Mouse (Mus musculus): ENCODE results near the gene Rsph14. TPM values are rescaled to one million over a fixed set of nuclear protein-coding genes. Genes with fewer than 3 reads are reported as not detected.

Rsph14 gene
- polyA plus RNA-seq, 1 experiment: not detected

DNA sequence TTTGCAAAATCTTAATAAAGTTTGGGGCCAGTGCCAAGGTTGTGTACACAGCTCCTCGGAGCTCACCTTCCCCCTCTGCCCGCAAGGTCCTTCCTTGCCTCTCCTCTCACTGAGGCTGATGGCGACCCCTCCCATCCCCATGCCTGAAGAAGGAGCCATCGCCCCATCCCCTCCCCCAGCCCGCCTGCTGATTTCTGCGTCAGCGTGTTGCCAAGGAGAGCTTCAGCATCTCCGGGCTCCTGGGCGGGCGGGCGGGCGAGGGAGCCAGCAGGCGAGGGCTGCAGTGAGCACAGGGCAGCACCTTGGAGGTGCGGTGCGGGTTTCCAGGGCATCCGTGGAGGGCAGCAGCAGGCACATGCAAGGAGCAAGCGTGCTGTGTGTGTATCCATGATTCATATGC is 37.0 kb downstream of the Rsph14 start:
- no peak for TF ChIP-seq POLR2A (IDR thresholded peaks at IDR 0.05; ENCODE audit: low read depth, low read length)
- no peak for TF ChIP-seq CTCF (conservative IDR thresholded peaks at IDR 0.05; ENCODE audit: insufficient read depth, insufficient read length, low read depth, low read length)
- H3K27me3 ChIP-seq (replicated peaks; ENCODE audit: control insufficient read depth, insufficient read depth, low read length): no peaks in the 10 kb centered on the region
- H3K36me3 ChIP-seq (ENCODE audit: control insufficient read depth, insufficient read depth, low read length): no peaks in the 10 kb centered on the region
- 39% methylated on average over 17 of the region's 17 CpGs for WGBS
- DNase-seq: no peak
- H3K4me3 ChIP-seq (ENCODE audit: insufficient read depth, low read depth, low read length): no peak overlapping the region
- H3K27ac ChIP-seq (ENCODE audit: insufficient read depth, low read depth, low read length): no peak overlapping the region
- no peaks in the 10 kb centered on the region for H3K4me1 ChIP-seq (ENCODE audit: control insufficient read depth, insufficient read depth, low read length)

GRCm38 (mm10) chr10:74994863-74995262 is 37.5 kb downstream of the Rsph14 start:
- no peaks in the 10 kb centered on the region for H3K4me1 ChIP-seq (ENCODE audit: control insufficient read depth, insufficient read depth, low read length)
- 51% methylated on average over 5 of the region's 5 CpGs for WGBS
- no peak overlapping the region for H3K4me3 ChIP-seq (ENCODE audit: insufficient read depth, low read depth, low read length)
- no peaks in the 10 kb centered on the region for H3K36me3 ChIP-seq (ENCODE audit: control insufficient read depth, insufficient read depth, low read length)
- TF ChIP-seq POLR2A (IDR thresholded peaks at IDR 0.05; ENCODE audit: low read depth, low read length): no peak
- TF ChIP-seq CTCF (conservative IDR thresholded peaks at IDR 0.05; ENCODE audit: insufficient read depth, insufficient read length, low read depth, low read length): no peak
- no peaks in the 10 kb centered on the region for H3K27me3 ChIP-seq (replicated peaks; ENCODE audit: control insufficient read depth, insufficient read depth, low read length)
- peak; percentile 10 for DNase-seq
- no peak overlapping the region for H3K27ac ChIP-seq (ENCODE audit: insufficient read depth, low read depth, low read length)

DNA sequence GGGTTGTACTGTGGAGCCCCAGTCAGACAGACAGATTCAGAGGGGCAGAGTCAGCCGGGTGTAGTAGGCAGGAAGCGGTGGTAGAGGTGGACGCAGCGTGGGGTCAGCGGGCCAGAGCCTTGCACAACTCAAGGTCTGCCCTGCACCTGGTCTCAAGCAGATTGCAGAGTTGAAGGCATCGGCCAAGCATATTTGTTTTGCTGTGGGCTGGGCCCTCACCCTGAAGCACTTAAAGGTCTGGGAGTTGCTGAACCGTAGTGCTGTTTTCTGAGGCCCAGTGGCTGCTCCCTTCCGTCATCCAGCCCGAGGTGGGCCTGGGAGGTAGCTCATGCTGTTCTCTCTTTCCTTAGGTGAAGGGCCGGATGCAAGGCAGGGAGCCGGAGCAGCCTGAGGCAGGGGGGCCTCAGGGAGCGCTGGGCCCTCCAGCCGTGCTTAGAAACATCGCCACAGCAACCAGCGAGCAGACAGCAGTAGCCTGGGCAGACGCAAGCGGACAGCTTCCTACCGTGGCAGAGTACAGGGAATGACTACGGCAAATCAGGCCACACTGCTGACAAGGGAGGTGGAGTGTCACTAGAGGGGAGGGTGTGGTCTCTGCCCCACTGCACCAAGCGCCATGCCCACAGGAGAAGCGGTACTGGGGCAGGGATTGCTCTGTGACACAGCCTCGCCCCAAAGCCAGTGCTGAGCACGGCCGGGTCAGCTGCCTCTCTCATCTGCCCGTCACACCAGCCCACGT is 41.6 kb downstream of the Rsph14 start:
- DNase-seq: no peak
- WGBS: 47% methylated on average over 26 of the region's 26 CpGs
- Histone ChIP-seq H3K27ac (ENCODE audit: insufficient read depth, low read depth, low read length) (no peak overlapping the region), H3K4me3 (ENCODE audit: insufficient read depth, low read depth, low read length) (no peak overlapping the region), H3K4me1 (ENCODE audit: control insufficient read depth, insufficient read depth, low read length) (no peaks in the 10 kb centered on the region), H3K27me3 (replicated peaks; ENCODE audit: control insufficient read depth, insufficient read depth, low read length) (no peaks in the 10 kb centered on the region), H3K36me3 (ENCODE audit: control insufficient read depth, insufficient read depth, low read length) (no peaks in the 10 kb centered on the region)
- no peak for TF ChIP-seq CTCF (conservative IDR thresholded peaks at IDR 0.05; ENCODE audit: insufficient read depth, insufficient read length, low read depth, low read length)
- no peak for TF ChIP-seq POLR2A (IDR thresholded peaks at IDR 0.05; ENCODE audit: low read depth, low read length)

DNA sequence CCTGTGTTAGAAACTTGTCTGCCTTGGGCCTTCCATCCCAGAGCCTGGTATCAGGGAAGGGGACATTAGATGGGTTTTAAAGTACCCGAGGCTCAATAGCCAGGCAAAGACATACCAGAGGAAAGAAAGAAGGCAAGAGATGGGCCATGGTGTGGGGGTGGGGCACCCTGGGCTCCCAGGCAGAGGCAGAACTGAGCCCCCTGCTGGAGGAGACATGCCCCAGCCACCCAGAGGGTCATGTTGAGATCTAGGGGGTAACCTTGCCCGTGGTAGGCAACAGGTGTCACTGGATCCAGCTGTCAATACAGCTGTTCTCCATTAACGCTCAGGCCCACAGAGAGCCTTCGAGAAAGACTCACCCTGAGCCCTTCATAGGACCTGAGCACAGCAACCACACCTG is 42.6 kb downstream of the Rsph14 start:
- TF ChIP-seq POLR2A (IDR thresholded peaks at IDR 0.05; ENCODE audit: low read depth, low read length) (no peak), CTCF (conservative IDR thresholded peaks at IDR 0.05; ENCODE audit: insufficient read depth, insufficient read length, low read depth, low read length) (no peak)
- no peak overlapping the region for H3K4me3 ChIP-seq (ENCODE audit: insufficient read depth, low read depth, low read length)
- no peaks in the 10 kb centered on the region for H3K27me3 ChIP-seq (replicated peaks; ENCODE audit: control insufficient read depth, insufficient read depth, low read length)
- no peaks in the 10 kb centered on the region for H3K4me1 ChIP-seq (ENCODE audit: control insufficient read depth, insufficient read depth, low read length)
- no peak for DNase-seq
- H3K36me3 ChIP-seq (ENCODE audit: control insufficient read depth, insufficient read depth, low read length): no peaks in the 10 kb centered on the region
- WGBS: 82% methylated on average over 4 of the region's 4 CpGs
- H3K27ac ChIP-seq (ENCODE audit: insufficient read depth, low read depth, low read length): no peak overlapping the region

- Histone ChIP-seq H3K27ac (ENCODE audit: insufficient read depth, low read depth, low read length) (no peak overlapping the region), H3K4me1 (ENCODE audit: control insufficient read depth, insufficient read depth, low read length) (no peaks in the 10 kb centered on the region), H3K27me3 (replicated peaks; ENCODE audit: control insufficient read depth, insufficient read depth, low read length) (no peaks in the 10 kb centered on the region), H3K4me3 (ENCODE audit: insufficient read depth, low read depth, low read length) (no peak overlapping the region), H3K36me3 (ENCODE audit: control insufficient read depth, insufficient read depth, low read length) (no peaks in the 10 kb centered on the region)
- TF ChIP-seq CTCF (conservative IDR thresholded peaks at IDR 0.05; ENCODE audit: insufficient read depth, insufficient read length, low read depth, low read length) (no peak), POLR2A (IDR thresholded peaks at IDR 0.05; ENCODE audit: low read depth, low read length) (no peak)
- 74% methylated on average over 14 of the region's 14 CpGs for WGBS
- DNase-seq: no peak
These were observed 44.5 kb downstream of the Rsph14 start for GRCm38 (mm10) chr10:74987698-74988470.

DNA sequence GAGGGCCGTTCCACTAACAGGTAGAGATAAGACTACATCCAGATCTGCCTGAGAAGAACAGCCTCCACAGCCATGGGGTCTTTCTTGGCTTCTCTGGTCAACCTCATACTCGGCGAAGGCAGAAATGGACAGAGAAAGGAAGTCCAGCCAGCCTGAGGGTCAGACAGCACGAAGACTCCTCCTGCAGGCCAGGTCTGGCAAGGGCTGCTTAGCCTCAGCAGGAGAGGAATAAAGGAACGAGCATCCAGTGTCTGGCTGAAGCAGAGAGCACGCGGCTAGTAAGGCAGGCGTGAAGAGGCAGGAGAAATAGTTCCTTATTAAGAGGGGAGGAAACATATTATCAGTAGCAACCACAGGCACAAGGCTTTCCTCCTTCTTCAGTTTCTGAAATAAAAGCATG is 49.2 kb downstream of the Rsph14 start:
- H3K27ac ChIP-seq (ENCODE audit: insufficient read depth, low read depth, low read length): no peak overlapping the region
- H3K4me1 ChIP-seq (ENCODE audit: control insufficient read depth, insufficient read depth, low read length): no peaks in the 10 kb centered on the region
- WGBS: 71% methylated on average over 8 of the region's 8 CpGs
- TF ChIP-seq POLR2A (IDR thresholded peaks at IDR 0.05; ENCODE audit: low read depth, low read length) (no peak), CTCF (conservative IDR thresholded peaks at IDR 0.05; ENCODE audit: insufficient read depth, insufficient read length, low read depth, low read length) (no peak)
- H3K27me3 ChIP-seq (replicated peaks; ENCODE audit: control insufficient read depth, insufficient read depth, low read length): no peaks in the 10 kb centered on the region
- DNase-seq: no peak
- H3K36me3 ChIP-seq (ENCODE audit: control insufficient read depth, insufficient read depth, low read length): no peaks in the 10 kb centered on the region
- no peak overlapping the region for H3K4me3 ChIP-seq (ENCODE audit: insufficient read depth, low read depth, low read length)

GRCm38 (mm10) chr10:74981159-74981558 is 51.2 kb downstream of the Rsph14 start:
- no peaks in the 10 kb centered on the region for H3K27me3 ChIP-seq (replicated peaks; ENCODE audit: control insufficient read depth, insufficient read depth, low read length)
- H3K4me1 ChIP-seq (ENCODE audit: control insufficient read depth, insufficient read depth, low read length): no peaks in the 10 kb centered on the region
- H3K4me3 ChIP-seq (ENCODE audit: insufficient read depth, low read depth, low read length): no peak overlapping the region
- H3K27ac ChIP-seq (ENCODE audit: insufficient read depth, low read depth, low read length): no peak overlapping the region
- TF ChIP-seq CTCF (conservative IDR thresholded peaks at IDR 0.05; ENCODE audit: insufficient read depth, insufficient read length, low read depth, low read length) (no peak), POLR2A (IDR thresholded peaks at IDR 0.05; ENCODE audit: low read depth, low read length) (no peak)
- WGBS: 84% methylated on average over 12 of the region's 12 CpGs
- no peak for DNase-seq
- no peaks in the 10 kb centered on the region for H3K36me3 ChIP-seq (ENCODE audit: control insufficient read depth, insufficient read depth, low read length)
